Mouse (Mus musculus) midbrain, embryonic 10.5 days (tissue): ENCODE results near the gene Olfr378. TPM values are rescaled to one million over a fixed set of nuclear protein-coding genes. Genes with fewer than 3 reads are reported as not detected.

ENCODE experiments used
- DNase-seq: peaks from one replicate; pipeline ENCODE4 v3.0.0-alpha.2; 2017; ENCODE audit warnings: low spot score
- H3K27ac ChIP-seq: fragments of 300-500 bp; sonication (generic); replicated peaks from 2 replicates; pipeline ENCODE4 v1.5.1; 2016; ENCODE audit warnings: mild to moderate bottlenecking
- H3K27me3 ChIP-seq: fragments of 300-500 bp; sonication (generic); 2 replicates; pipeline ENCODE4 v1.6.1; 2016; ENCODE audit warnings: low read depth, mild to moderate bottlenecking; ENCODE audit not compliant: poor library complexity, severe bottlenecking
- H3K36me3 ChIP-seq: fragments of 300-500 bp; sonication (generic); 2 replicates; pipeline ENCODE4 v1.6.1; 2016; ENCODE audit warnings: mild to moderate bottlenecking, moderate library complexity
- H3K4me1 ChIP-seq: fragments of 300-500 bp; sonication (generic); 2 replicates; pipeline ENCODE4 v1.6.1; 2016
- H3K4me3 ChIP-seq: fragments of 300-500 bp; sonication (generic); 2 replicates; pipeline ENCODE4 v1.5.1; 2016; ENCODE audit warnings: mild to moderate bottlenecking, moderate library complexity
- H3K9me3 ChIP-seq: fragments of 300-500 bp; sonication (generic); replicated peaks from 2 replicates; pipeline ENCODE4 v1.6.1; 2016; ENCODE audit warnings: mild to moderate bottlenecking
- WGBS: fragments of 180-500 bp; shearing (Covaris S2); methylation state at CpG from one replicate; pipeline ENCODE4 v1.1.7; 2016; 5-methylcytosine and 5-hydroxymethylcytosine counted together
- polyA plus RNA-seq: library from polyadenylated mRNA; unstranded; fragments of >200 nt; fragmentation: Nextera tagmentation; extraction: Ambion mirVana; gene quantifications from 2 replicates; pipeline ENCODE4 v1.2.1, GENCODE M21; 2016

Gene Olfr378
- polyA plus RNA-seq, result not detected in 2 replicates

DNA sequence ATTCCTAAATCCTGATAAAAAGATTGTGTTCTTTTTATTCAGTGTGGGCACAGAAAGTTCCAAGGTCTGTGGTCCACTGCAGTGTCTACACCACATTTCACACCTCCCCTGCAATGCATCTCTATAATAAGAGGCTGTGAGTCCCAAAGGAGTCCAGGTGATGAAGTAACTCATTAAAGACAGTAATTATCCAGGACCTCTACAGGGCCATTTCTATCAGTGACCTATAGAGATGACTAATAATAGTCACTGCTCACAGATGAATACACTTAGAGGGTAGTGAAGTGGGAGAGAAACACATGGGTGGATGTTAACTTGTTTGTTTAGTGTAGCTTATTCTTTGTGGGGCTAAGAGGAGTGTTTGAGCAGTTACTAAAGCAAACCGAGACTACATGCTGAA is at the start of gene Olfr378:
Gene Olfr378 (minus strand): TSS at position 101 of the 400 bp plus-strand sequence.
- WGBS, result 88% methylated on average over 1 of the region's 1 CpGs
- DNase-seq, result no peak
- H3K4me3 ChIP-seq, result no peak within 1 kb of the TSS
- H3K27ac ChIP-seq, result no peak within 1 kb of the TSS
- peaks cover 24% of the 10 kb centered on the region; the same call in 1 of the 2 replicates for H3K9me3 ChIP-seq
- H3K27me3 ChIP-seq, result no peaks in the 10 kb centered on the region
- no peaks in the 10 kb centered on the region for H3K36me3 ChIP-seq
- H3K4me1 ChIP-seq, result no peaks in the 10 kb centered on the region

DNA sequence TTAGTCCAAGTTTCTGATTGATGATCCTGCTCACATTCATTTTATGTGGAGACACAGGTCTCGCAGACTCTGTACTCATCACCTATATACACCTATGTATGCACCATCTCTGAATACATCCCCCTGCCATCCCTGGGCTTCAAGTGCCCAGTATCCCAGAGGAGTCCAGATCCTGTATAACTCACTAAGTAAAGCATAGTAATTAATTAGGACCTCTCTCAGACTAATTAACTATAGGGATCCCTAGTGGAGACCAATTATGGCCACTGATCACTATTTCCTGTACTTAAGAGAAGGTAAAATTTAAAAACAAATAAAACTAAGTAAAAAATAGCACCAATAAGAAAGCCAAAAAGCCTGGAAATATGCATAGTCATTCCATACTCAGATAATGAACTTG is 29.1 kb upstream of the Olfr378 start, which contains the start of gene Olfr380:
Gene Olfr380 (minus strand): TSS at position 101 of the 400 bp plus-strand sequence.
- peaks cover 21% of the 10 kb centered on the region; the same call in 1 of the 2 replicates for H3K9me3 ChIP-seq
- WGBS, result 91% methylated on average over 1 of the region's 1 CpGs
- H3K4me3 ChIP-seq, result no peak within 1 kb of the TSS
- no peak within 1 kb of the TSS for H3K27ac ChIP-seq
- H3K4me1 ChIP-seq, result no peaks in the 10 kb centered on the region
- DNase-seq, result no peak
- no peaks in the 10 kb centered on the region for H3K27me3 ChIP-seq
- no peaks in the 10 kb centered on the region for H3K36me3 ChIP-seq

DNA sequence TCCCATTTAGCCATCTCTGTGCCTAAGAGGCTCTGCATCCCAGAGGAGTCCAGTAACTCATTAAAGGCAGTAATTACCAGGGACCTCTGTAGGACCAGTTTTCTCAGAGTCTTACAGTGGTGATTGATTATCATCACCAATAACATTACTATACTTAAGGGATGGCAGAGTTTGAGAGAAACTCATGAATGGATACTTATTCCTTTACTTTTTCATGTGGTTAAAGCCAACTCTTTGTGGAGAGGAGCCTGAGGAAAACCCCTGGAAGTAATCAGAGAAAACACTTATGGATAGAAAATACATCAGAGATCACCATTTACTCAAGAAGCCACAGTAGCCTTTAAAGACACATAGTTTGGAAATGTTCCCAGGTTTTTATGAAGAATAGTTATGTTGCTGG is 28.8 kb downstream of the Olfr378 start, which contains the start of gene Olfr1:
Gene Olfr1 (minus strand): TSS at position 101 of the 400 bp plus-strand sequence.
- no peak for DNase-seq
- H3K4me3 ChIP-seq, result no peak within 1 kb of the TSS

DNA sequence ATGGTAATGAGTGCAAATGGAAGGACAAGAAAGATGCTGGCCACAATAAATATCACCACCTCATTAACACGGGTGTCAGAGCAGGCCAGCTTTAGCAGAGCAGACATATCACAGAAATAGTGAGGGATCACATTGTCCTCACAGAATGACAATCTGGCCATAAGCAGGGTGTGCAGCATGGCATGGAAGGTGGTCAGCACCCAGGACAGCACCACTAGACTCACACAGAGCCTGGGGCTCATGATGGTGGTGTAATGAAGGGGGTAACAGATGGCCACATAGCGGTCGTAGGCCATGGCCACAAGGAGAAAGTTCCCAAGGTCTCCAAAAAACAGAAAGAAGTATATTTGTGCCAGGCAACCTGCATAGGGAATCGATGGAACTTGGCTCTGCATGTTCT is 32.9 kb downstream of the Olfr378 start:
- Histone ChIP-seq H3K4me3 (no peak overlapping the region), H3K27me3 (no peaks in the 10 kb centered on the region), H3K27ac (no peak overlapping the region), H3K4me1 (no peaks in the 10 kb centered on the region), H3K36me3 (no peaks in the 10 kb centered on the region), H3K9me3 (no peaks in the 10 kb centered on the region; the same call in 1 of the 2 replicates)
- no peak for DNase-seq
- 66% methylated on average over 4 of the region's 4 CpGs for WGBS

More for the DNA sequence above, 28.8 kb downstream of the Olfr378 start, which contains the start of gene Olfr1:
- Histone ChIP-seq H3K9me3 (no peaks in the 10 kb centered on the region), H3K4me1 (no peaks in the 10 kb centered on the region), H3K27ac (no peak within 1 kb of the TSS), H3K36me3 (no peaks in the 10 kb centered on the region), H3K27me3 (no peaks in the 10 kb centered on the region)

Other genes starting within 250 kb of the Olfr378 start
- gene Ctns, start 229.4 kb downstream of the Olfr378 start, polyA plus RNA-seq, result 15.1 and 17.2 TPM in 2 replicates
- gene Shpk, start 229.0 kb downstream of the Olfr378 start, polyA plus RNA-seq, result 0.97 and 1.0 TPM in 2 replicates
- gene Trpv1, start 194.2 kb downstream of the Olfr378 start, polyA plus RNA-seq, result not detected in 2 replicates
- not detected in 2 replicates for gene Trpv3, start 161.1 kb downstream of the Olfr378 start, polyA plus RNA-seq
- 0.17 TPM in 1 of 2 replicates, not detected in the other for gene Aspa, start 98.9 kb downstream of the Olfr378 start, polyA plus RNA-seq
- gene Gm49340, start 98.7 kb downstream of the Olfr378 start, polyA plus RNA-seq, result not detected in 2 replicates
- not detected in 2 replicates for gene Spata22, start 98.7 kb downstream of the Olfr378 start, polyA plus RNA-seq
- gene Olfr20, start 77.7 kb downstream of the Olfr378 start, polyA plus RNA-seq, result not detected in 2 replicates
- gene Olfr376, start 57.2 kb downstream of the Olfr378 start, polyA plus RNA-seq, result not detected in 2 replicates
- not detected in 2 replicates for gene Olfr1, start 28.9 kb downstream of the Olfr378 start, polyA plus RNA-seq
- gene Olfr380, start 29.0 kb upstream of the Olfr378 start, polyA plus RNA-seq, result not detected in 2 replicates
- not detected in 2 replicates for gene Olfr381, start 63.1 kb upstream of the Olfr378 start, polyA plus RNA-seq
- gene Olfr382, start 88.7 kb upstream of the Olfr378 start, polyA plus RNA-seq, result not detected in 2 replicates
- gene Olfr385, start 164.5 kb upstream of the Olfr378 start, polyA plus RNA-seq, result not detected in 2 replicates
- gene Olfr384, start 170.1 kb upstream of the Olfr378 start, polyA plus RNA-seq, result not detected in 2 replicates